Mouse (Mus musculus) heart, adult 9 months (tissue): ENCODE results near the gene Nae1.

ENCODE experiments used
- DNase-seq, 2 experiments: peaks; one replicate each; pipeline ENCODE4 v3.0.0; 2022; ENCODE audit warnings: low spot score in 2 of 2

Gene Nae1

DNA sequence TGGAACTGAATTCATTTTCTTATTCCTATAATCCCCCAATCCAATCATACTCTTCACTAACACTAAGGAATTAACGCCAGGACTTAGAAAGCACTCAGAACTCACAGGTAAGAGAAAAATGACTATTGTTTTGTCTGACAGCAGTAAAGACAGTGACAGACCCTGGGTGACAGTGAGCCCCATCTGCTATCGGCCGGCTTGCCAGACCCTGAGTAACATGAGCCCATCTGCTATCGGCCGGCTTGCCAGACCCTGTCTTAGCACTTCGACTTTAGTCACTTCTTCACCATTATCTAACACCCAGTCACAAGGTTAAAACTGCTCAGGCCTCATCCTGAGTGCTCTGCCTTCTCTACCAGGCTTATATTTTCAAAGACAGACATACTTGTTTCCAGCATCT lies 4.8 kb downstream of the Nae1 start:
- no peak for DNase-seq

- DNase-seq = no peak
Observed at GRCm38 (mm10) chr8:104517872-104518271, 16.6 kb downstream of the Nae1 start.

DNA sequence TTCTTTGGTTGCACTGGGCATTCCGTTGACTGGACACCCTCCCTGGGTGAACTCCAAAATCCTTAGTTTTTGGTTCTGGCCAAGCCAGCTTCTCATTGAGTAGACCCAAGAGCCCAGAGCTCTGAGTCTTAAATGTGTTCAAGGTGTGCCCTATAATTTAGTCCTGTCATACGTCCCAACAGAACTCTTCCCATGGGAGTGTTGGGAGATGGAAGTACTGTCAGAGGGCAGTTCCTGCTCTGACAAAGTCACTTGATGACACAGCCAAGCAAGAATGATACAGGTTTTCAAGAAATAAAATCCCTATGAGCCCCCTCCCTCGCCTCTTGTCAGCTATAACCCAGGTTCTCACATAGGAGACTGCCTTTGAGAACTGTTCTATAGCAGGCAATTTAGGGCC lies 24.3 kb downstream of the Nae1 start:
- no peak for DNase-seq

GRCm38 (mm10) chr8:104509061-104510006 lies 25.1 kb downstream of the Nae1 start, which contains the start of gene Terb1:
TSS of gene Terb1 (minus strand) at chr8:104509910.
- DNase-seq = peak in 1 of 2 experiments; percentile 6

- no peak for DNase-seq
Observed at GRCm38 (mm10) chr8:104479091-104479490, 55.3 kb downstream of the Nae1 start.

- no peak for DNase-seq
Observed at GRCm38 (mm10) chr8:104472465-104472864, 62.0 kb downstream of the Nae1 start.

DNA sequence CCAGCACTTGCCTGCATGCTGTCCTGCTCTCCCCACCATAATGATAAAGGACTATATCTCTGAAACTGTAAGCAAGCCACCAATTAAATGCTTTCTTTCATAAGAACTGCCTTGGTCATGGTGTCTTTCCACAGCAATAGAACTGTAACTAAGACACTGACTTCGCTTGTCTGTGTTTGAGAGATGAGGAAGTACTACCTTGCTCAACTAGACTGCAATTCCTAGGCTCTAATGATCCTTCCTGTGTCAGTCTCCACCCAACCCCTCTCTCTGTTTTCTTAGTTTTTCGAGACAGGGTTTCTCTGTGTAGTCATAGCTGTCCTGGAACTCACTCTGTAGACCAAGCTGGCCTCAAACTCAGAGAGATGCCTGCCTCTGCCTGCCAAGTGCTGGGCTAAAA lies 67.0 kb downstream of the Nae1 start:
- DNase-seq = no peak
